Mouse (Mus musculus) heart, postnatal 0 days (tissue): Measurements from ENCODE around the gene Tef.

Experiments used
- CTCF ChIP-seq: IDR thresholded peaks from 2 replicates; pipeline ENCODE4 v1.5.1; 2016; ENCODE audit warnings: antibody characterized with exemption, control low read depth, low read depth
- EP300 ChIP-seq: IDR thresholded peaks from 2 replicates; pipeline ENCODE4 v1.6.1; 2016; ENCODE audit warnings: antibody characterized with exemption, low read depth

GRCm38 (mm10) chr15:81802941-81803351, 725 bp downstream of the Tef start:
- no peak for TF ChIP-seq CTCF
- no peak for TF ChIP-seq EP300
